Mouse (Mus musculus): ENCODE measurements around the gene Sgtb. TPM values are rescaled to one million over a fixed set of nuclear protein-coding genes. Genes with fewer than 3 reads are reported as not detected.
A peak's percentile ranks its signal among the peaks of the same experiment; 100 is the strongest.

Gene Sgtb
- polyA plus RNA-seq, 1 experiment from 2014 or later: 0.47 TPM

GRCm38 (mm10) chr13:104144871-104145270 is 35.3 kb downstream of the Sgtb start:
- WGBS (ENCODE audit: insufficient replicate concordance): 87% methylated on average over 9 of the region's 9 CpGs
- Histone ChIP-seq H3K9me3 (replicated peaks) (no peaks in the 10 kb centered on the region), H3K27me3 (no peaks in the 10 kb centered on the region), H3K4me1 (replicated peaks) (no peaks in the 10 kb centered on the region), H3K9ac (no peak overlapping the region), H3K27ac (replicated peaks) (no peak overlapping the region), H3K4me3 (replicated peaks) (no peak overlapping the region), H3K36me3 (replicated peaks) (peaks cover 73% of the 10 kb centered on the region), H3K4me2 (no peak overlapping the region)
- no peak for ATAC-seq (ENCODE audit: insufficient read depth)

DNA sequence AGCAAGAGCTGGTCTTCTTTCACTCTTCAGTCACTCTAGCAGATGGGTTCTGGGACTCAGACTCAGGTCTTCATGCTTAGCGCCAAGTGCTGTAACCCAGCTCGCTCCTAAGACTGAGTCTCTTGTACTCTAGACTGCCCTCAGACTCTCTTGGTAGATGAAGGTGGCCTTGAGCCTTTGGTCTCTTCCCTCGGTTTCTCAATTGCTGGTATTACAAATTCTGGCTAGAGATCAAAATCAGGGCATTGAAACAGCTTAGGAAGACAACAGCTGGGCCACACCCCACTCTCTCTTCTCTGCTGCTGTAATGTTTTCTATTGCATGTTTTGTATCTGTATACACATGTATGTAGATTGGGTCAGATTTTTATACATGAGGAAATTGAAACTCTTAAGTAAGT is 36.1 kb downstream of the Sgtb start:
- no peak for ATAC-seq (ENCODE audit: insufficient read depth)

GRCm38 (mm10) chr13:104154180-104154579 is 44.6 kb downstream of the Sgtb start:
- Histone ChIP-seq H3K27me3 (no peaks in the 10 kb centered on the region), H3K36me3 (replicated peaks) (peaks cover 47% of the 10 kb centered on the region), H3K27ac (replicated peaks) (no peak overlapping the region), H3K4me3 (replicated peaks) (no peak overlapping the region), H3K4me1 (replicated peaks) (no peaks in the 10 kb centered on the region), H3K4me2 (no peak overlapping the region), H3K9ac (no peak overlapping the region), H3K9me3 (replicated peaks) (no peaks in the 10 kb centered on the region)
- WGBS (ENCODE audit: insufficient replicate concordance): 89% methylated on average over 5 of the region's 5 CpGs
- ATAC-seq (ENCODE audit: insufficient read depth): no peak

More for the DNA sequence above, 36.1 kb downstream of the Sgtb start:
- Histone ChIP-seq H3K36me3 (replicated peaks) (peaks cover 69% of the 10 kb centered on the region), H3K4me3 (replicated peaks) (no peak overlapping the region), H3K27ac (replicated peaks) (no peak overlapping the region), H3K4me2 (no peak overlapping the region), H3K27me3 (no peaks in the 10 kb centered on the region), H3K9me3 (replicated peaks) (no peaks in the 10 kb centered on the region), H3K9ac (no peak overlapping the region), H3K4me1 (replicated peaks) (no peaks in the 10 kb centered on the region)
- 74% methylated on average over 3 of the region's 3 CpGs for WGBS (ENCODE audit: insufficient replicate concordance)

GRCm38 (mm10) chr13:104155106-104155505 is 45.6 kb downstream of the Sgtb start:
- no peaks in the 10 kb centered on the region for H3K9me3 ChIP-seq (replicated peaks)
- H3K4me3 ChIP-seq (replicated peaks): no peak overlapping the region
- no peaks in the 10 kb centered on the region for H3K4me1 ChIP-seq (replicated peaks)
- ATAC-seq (ENCODE audit: insufficient read depth): no peak
- H3K27me3 ChIP-seq: no peaks in the 10 kb centered on the region
- H3K4me2 ChIP-seq: no peak overlapping the region
- H3K36me3 ChIP-seq (replicated peaks): peaks cover 49% of the 10 kb centered on the region
- H3K9ac ChIP-seq: no peak overlapping the region
- no peak overlapping the region for H3K27ac ChIP-seq (replicated peaks)
- 83% methylated on average over 7 of the region's 7 CpGs for WGBS (ENCODE audit: insufficient replicate concordance)

DNA sequence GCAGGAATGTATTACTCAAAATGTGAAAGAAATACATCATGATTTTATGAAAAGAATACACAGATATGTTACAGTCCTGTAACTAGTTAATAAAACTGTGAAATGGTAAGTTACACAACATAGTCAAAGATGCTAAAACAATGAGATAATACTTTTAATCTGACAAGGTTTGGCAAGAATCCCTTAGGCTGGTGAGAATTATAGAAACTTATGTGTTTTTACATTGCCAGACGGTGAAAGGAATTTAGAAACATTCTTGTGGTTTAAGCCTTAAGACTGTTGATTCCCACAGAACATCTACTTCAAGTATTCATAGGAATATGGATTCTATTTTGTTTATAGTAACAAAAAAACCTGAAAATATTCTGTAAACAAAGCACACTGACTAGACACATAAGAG is 46.1 kb downstream of the Sgtb start:
- H3K36me3 ChIP-seq (replicated peaks): peaks cover 51% of the 10 kb centered on the region
- no peak overlapping the region for H3K9ac ChIP-seq
- H3K4me3 ChIP-seq (replicated peaks): no peak overlapping the region
- no peak overlapping the region for H3K27ac ChIP-seq (replicated peaks)
- no peaks in the 10 kb centered on the region for H3K4me1 ChIP-seq (replicated peaks)
- no peak for ATAC-seq (ENCODE audit: insufficient read depth)
- 82% methylated on average over 1 of the region's 1 CpGs for WGBS (ENCODE audit: insufficient replicate concordance)
- no peaks in the 10 kb centered on the region for H3K9me3 ChIP-seq (replicated peaks)
- H3K4me2 ChIP-seq: no peak overlapping the region
- no peaks in the 10 kb centered on the region for H3K27me3 ChIP-seq

- Histone ChIP-seq H3K36me3 (replicated peaks) (peaks cover 29% of the 10 kb centered on the region), H3K9ac (no peak overlapping the region), H3K27me3 (no peaks in the 10 kb centered on the region), H3K9me3 (replicated peaks) (no peaks in the 10 kb centered on the region), H3K4me1 (replicated peaks) (peaks cover 25% of the 10 kb centered on the region), H3K4me2 (no peak overlapping the region), H3K27ac (replicated peaks) (no peak overlapping the region), H3K4me3 (replicated peaks) (no peak overlapping the region)
- WGBS (ENCODE audit: insufficient replicate concordance): 71% methylated on average over 5 of the region's 5 CpGs
- no peak for ATAC-seq (ENCODE audit: insufficient read depth)
These were observed 62.2 kb downstream of the Sgtb start for GRCm38 (mm10) chr13:104171711-104172110.

DNA sequence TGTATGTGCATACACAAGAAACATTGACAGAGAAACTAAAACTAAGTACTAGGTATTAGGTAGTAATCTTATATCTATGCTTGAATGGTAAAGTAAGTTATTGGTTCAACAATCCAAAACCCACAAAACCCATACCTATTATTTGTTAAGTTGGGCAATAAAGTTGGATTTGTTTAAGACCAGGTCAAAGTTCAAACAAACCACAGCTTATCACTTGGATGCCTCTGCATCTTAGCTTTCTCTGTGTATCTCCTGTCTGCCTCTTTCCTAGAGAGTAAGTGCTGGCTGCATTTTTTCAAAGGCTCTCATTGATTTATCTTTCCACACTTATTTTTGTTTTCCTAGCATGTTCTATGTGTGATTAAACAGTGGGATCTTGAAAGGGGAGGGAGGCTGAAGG is 63.0 kb downstream of the Sgtb start:
- no peak overlapping the region for H3K9ac ChIP-seq
- no peaks in the 10 kb centered on the region for H3K9me3 ChIP-seq (replicated peaks)
- no peaks in the 10 kb centered on the region for H3K27me3 ChIP-seq
- H3K4me2 ChIP-seq: no peak overlapping the region
- ATAC-seq (ENCODE audit: insufficient read depth): no peak
- peaks cover 29% of the 10 kb centered on the region for H3K4me1 ChIP-seq (replicated peaks)
- H3K4me3 ChIP-seq (replicated peaks): no peak overlapping the region
- peaks cover 22% of the 10 kb centered on the region for H3K36me3 ChIP-seq (replicated peaks)
- no peak overlapping the region for H3K27ac ChIP-seq (replicated peaks)

GRCm38 (mm10) chr13:104176874-104177273 is 67.3 kb downstream of the Sgtb start:
- H3K9ac ChIP-seq: peak overlapping the region; percentile 54
- 28% methylated on average over 3 of the region's 3 CpGs for WGBS (ENCODE audit: insufficient replicate concordance)
- peaks cover 21% of the 10 kb centered on the region for H3K36me3 ChIP-seq (replicated peaks)
- H3K27me3 ChIP-seq: no peaks in the 10 kb centered on the region
- peak overlapping the region; percentile 78 for H3K4me2 ChIP-seq
- H3K27ac ChIP-seq (replicated peaks): no peak overlapping the region
- H3K9me3 ChIP-seq (replicated peaks): no peaks in the 10 kb centered on the region
- H3K4me1 ChIP-seq (replicated peaks): peaks cover 28% of the 10 kb centered on the region
- ATAC-seq (ENCODE audit: insufficient read depth): no peak
- H3K4me3 ChIP-seq (replicated peaks): peak overlapping the region; percentile 88

- Histone ChIP-seq H3K36me3 (replicated peaks) (peaks cover 28% of the 10 kb centered on the region), H3K4me2 (peak within 1 kb of the TSS; percentile 78), H3K4me3 (replicated peaks) (peak within 1 kb of the TSS; percentile 88), H3K9ac (peak within 1 kb of the TSS; percentile 88), H3K27ac (replicated peaks) (peak within 1 kb of the TSS; percentile 93), H3K9me3 (replicated peaks) (no peaks in the 10 kb centered on the region), H3K4me1 (replicated peaks) (peaks cover 22% of the 10 kb centered on the region), H3K27me3 (no peaks in the 10 kb centered on the region)
- ATAC-seq (ENCODE audit: insufficient read depth): peak; percentile 84
- WGBS (ENCODE audit: insufficient replicate concordance): under 1% methylated on average over 32 of the region's 32 CpGs
These were observed 68.5 kb downstream of the Sgtb start, which contains the start of gene Trappc13 for GRCm38 (mm10) chr13:104177796-104178649. Trappc13 (minus strand) TSS chr13:104178469.

DNA sequence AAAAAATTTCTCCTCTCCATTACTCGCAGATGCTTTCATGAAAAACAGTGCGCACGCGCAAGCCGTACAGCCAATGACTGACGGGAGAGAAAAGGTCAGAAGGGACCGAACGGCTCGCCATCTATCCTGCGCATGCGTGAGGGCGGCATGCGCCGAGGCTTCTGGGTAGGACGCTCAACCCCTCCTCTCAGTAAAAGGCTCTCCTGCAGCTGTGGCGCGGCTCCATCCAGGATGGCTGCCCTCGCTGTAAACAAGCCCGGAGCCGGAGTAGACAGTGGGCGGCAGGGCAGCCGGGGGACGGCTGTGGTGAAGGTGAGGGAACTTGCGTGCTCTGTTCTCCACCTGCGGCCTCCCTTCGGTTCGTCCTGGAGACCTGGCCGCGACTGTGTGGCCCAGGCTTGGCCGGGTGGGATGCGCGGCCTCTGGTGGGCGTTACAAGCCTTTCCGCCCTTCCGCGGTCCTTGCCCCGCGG is 69.1 kb downstream of the Sgtb start, which contains the start of gene Trim23:
Gene Trim23 (plus strand): TSS at position 148 of the 472 bp plus-strand sequence.
- WGBS (ENCODE audit: insufficient replicate concordance): under 1% methylated on average over 38 of the region's 38 CpGs

DNA sequence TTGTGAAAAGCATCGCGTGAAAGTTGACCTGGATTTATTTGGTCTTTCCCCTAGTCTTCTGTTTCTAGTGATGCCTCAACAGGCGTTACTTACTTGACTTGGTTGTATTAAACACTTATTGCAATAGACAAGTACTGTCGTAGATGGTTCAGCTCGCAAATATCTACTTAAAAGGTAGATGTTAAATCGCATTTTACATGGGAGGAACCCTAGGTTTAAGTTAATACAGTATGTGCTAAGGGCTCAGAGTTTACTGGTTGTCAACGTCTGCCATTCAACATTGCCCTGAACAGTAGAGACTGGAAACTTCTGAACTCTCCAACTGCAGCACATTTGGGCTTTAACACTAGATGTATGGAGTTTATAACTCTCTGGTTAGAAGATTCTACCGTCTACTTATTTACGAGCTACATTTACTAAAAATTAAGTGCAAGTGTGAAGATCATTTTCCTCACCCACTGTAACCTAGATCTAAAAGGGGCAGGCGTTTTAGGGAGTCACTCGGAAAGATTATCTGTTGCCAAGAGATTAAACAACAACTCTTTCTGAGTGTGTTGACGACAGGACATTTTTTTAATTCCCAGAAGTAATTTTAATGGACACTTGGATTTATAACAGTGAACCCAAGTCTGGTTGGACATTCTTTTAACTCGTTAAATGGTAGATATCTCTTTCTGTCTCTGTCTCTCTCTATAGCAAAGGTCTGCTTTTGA is 69.8 kb downstream of the Sgtb start:
- peak overlapping the region; percentile 88 for H3K9ac ChIP-seq

More for the DNA sequence above, 69.1 kb downstream of the Sgtb start, which contains the start of gene Trim23:
- H3K36me3 ChIP-seq (replicated peaks): peaks cover 33% of the 10 kb centered on the region
- H3K9ac ChIP-seq: peak within 1 kb of the TSS; percentile 88
- H3K27me3 ChIP-seq: no peaks in the 10 kb centered on the region
- H3K9me3 ChIP-seq (replicated peaks): no peaks in the 10 kb centered on the region
- H3K4me3 ChIP-seq (replicated peaks): peak within 1 kb of the TSS; percentile 88
- peak within 1 kb of the TSS; percentile 78 for H3K4me2 ChIP-seq
- peak within 1 kb of the TSS; percentile 93 for H3K27ac ChIP-seq (replicated peaks)
- peak; percentile 98 for ATAC-seq (ENCODE audit: insufficient read depth)
- H3K4me1 ChIP-seq (replicated peaks): peaks cover 19% of the 10 kb centered on the region

More for the DNA sequence above, 69.8 kb downstream of the Sgtb start:
- Histone ChIP-seq H3K4me1 (replicated peaks) (peaks cover 16% of the 10 kb centered on the region), H3K4me3 (replicated peaks) (peak overlapping the region; percentile 88), H3K9me3 (replicated peaks) (no peaks in the 10 kb centered on the region), H3K4me2 (peak overlapping the region; percentile 64), H3K27me3 (no peaks in the 10 kb centered on the region), H3K27ac (replicated peaks) (peak overlapping the region; percentile 93), H3K36me3 (replicated peaks) (peaks cover 36% of the 10 kb centered on the region)
- 8% methylated on average over 13 of the region's 13 CpGs for WGBS (ENCODE audit: insufficient replicate concordance)
- no peak; the same call in 1 of the 2 replicates for ATAC-seq (ENCODE audit: insufficient read depth)
